Mouse (Mus musculus): ENCODE results near the gene Rab1a.
"Not testable (repeated sequence)": the region's sequence is repeated elsewhere in the genome, so short reads cannot be mapped to it uniquely, and the experiment has no call there.

Rab1a gene

DNA sequence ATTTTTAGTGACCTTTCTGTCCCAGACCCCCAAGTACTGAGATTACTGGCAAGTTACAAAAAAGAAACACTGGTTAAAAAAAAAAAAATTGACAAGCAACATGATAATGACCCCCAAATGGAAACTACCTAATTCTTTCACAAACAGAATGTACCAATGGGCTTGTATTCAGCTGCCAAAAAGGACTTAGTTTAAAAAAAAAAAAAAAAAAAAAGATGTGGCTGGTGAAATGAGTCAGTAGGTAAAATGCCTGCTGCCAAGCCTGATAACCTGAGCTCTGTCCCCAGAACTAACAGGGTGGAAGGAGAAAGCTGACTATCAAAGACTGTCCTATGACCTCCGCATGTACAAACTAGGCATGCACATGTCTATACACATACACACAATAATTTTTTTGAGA lies 16.0 kb downstream of the Rab1a start:
- no peak for DNase-seq (ENCODE audit: low spot score in 2 of 2)

DNA sequence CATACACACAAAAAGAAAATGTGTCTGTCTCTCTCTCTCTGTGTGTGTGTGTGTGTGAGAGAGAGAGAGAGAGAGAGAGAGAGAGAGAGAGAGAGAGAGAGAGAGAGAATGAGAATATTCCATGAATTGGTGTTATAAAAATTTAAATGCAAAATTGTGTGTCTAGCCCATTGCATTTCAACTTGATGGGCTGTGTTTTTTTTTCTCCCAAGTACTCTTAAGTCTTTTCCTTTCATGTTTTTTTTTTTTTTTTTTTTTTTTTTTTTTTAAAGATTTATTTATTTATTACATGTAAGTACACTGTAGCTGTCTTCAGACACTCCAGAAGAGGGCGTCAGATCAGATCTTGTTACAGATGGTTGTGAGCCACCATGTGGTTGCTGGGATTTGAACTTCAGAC lies 20.4 kb downstream of the Rab1a start:
- DNase-seq (ENCODE audit: low spot score in 2 of 2): not testable (repeated sequence)

- no peak for DNase-seq (ENCODE audit: low spot score in 2 of 2)
These were observed 23.0 kb downstream of the Rab1a start for GRCm38 (mm10) chr11:20224196-20224595.

DNA sequence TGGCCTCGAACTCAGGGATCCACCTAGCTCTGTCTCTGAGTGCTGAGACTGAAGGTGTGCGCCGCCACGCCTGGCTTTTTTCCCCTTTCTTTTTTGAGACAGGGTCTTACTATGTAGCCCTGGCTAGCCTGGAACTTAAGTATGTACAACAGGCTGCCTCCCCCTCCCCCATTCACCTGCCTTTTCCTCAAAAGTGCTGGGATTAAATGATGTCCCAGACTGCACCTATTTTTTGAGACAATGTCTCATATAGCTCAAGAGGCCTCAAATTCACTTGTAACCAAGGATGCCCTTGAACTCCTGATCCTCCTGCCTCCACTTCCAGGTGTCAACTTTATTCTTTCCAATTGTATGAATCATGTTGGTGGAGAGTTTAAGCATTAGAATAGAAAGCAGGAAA lies 24.7 kb downstream of the Rab1a start:
- no peak for DNase-seq (ENCODE audit: low spot score in 2 of 2)

DNA sequence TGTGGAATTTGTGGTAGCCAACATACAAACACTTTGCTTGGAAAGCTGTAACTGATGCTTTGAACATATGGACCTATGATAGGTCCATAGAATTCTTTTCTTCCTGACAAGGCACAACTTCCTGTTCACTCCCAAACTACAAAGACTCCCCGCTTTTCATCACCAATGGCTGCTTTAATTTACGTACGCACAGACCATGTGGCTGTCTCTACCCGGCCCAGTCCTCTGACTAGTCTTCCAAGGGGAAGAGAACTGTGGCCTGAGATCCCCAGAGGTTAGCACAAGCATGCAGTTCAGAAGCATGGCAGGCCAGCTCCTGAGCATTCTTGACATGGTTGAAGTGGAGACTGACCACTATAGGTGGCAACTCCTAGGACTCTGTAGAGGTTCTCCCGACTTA lies 27.4 kb downstream of the Rab1a start:
- no peak for DNase-seq (ENCODE audit: low spot score in 2 of 2)

DNA sequence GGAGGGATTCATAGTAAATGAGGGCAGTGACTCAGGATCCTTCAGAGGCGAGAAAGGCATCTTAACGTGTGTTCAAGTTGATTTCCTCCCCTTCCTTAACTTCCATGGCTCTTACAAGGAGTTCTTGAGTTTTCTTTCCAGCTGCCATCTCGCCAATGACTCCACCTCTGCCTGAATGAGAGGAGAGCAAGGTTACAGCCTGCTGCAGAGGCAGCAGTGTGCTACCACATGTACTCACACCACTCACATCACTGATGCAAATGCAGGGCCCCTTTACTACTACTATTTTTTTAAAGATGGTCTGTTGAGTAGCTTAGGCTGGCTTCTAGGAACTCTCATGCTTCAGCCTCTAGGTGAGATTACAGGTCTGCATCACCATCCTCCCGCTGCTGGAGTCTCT lies 28.1 kb downstream of the Rab1a start:
- DNase-seq (ENCODE audit: low spot score in 2 of 2): no peak

DNA sequence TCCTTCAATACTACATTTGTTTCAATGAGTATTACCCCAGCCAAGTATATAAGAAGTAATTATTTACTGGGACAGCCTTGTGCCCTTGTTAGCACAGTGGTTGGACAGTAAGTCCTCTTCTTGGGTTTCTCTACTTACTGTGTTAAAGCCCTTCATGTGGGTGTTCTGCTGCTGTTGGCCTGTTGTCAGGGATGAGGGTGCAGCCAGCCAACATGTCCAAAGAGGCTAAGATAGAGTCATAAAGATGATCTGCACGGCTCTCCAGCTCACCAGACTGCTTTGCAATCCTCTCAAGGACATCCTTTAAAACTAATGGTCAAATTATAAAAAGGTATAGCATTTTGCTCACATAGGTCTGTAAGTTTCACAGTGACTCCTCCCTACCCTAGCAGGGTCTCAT lies 29.1 kb downstream of the Rab1a start:
- DNase-seq (ENCODE audit: low spot score in 2 of 2): no peak

GRCm38 (mm10) chr11:20231128-20231878 lies 30.1 kb downstream of the Rab1a start:
- DNase-seq (ENCODE audit: low spot score in 2 of 2): no peak

- no peak for DNase-seq (ENCODE audit: low spot score in 2 of 2)
These were observed 31.0 kb downstream of the Rab1a start for GRCm38 (mm10) chr11:20232016-20232755.

GRCm38 (mm10) chr11:20234233-20234632 lies 33.0 kb downstream of the Rab1a start:
- DNase-seq (ENCODE audit: low spot score in 2 of 2): no peak

- peak in 1 of 2 experiments; percentile 50 for DNase-seq (ENCODE audit: low spot score in 2 of 2)
These were observed 35.8 kb downstream of the Rab1a start for GRCm38 (mm10) chr11:20237018-20237417.

DNA sequence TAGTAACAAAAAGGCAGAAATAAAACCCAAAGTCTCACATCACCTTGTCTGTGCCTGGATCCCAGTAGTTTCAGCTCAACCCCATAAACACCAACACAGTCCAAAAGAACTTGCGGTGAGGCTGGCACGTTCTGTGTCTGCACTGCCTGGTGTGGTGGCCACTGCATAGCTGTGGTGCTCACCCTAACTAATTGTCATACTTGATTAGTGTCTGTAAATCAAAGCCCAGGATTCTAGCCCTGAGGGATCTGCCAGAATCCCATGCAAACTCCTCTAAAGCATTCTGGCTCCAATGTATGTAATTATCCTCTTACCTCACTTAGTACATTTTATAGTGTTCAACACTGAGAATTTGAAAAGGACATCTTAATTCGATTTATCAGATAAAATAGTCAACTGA lies 36.7 kb downstream of the Rab1a start:
- no peak for DNase-seq (ENCODE audit: low spot score in 2 of 2)

GRCm38 (mm10) chr11:20239279-20239861 lies 38.1 kb downstream of the Rab1a start:
- DNase-seq (ENCODE audit: low spot score in 2 of 2): no peak

- DNase-seq (ENCODE audit: low spot score in 2 of 2): no peak
These were observed 39.1 kb downstream of the Rab1a start for GRCm38 (mm10) chr11:20240331-20240730.

DNA sequence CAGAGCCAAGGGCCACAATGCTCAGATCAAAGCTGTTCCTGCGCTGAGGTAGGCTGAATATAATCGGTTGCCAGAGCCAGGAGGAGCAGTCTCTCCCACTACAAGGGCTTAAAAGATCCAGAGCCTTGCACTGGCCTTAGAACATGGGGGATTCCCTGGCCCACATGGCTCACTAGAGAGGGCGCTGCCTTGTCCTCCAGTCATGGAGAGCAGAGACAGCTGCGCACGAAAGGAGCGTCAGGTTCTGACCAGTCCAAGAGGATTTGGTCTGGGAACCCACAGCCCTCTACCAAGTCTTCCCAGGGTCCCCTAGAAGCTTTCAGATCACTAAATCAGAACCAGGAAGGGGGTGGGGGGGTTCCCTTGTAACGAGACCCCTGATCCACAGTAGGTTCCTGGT lies 40.1 kb downstream of the Rab1a start:
- no peak for DNase-seq (ENCODE audit: low spot score in 2 of 2)

GRCm38 (mm10) chr11:20242366-20243056 lies 41.3 kb downstream of the Rab1a start:
- DNase-seq (ENCODE audit: low spot score in 2 of 2): no peak

- no peak for DNase-seq (ENCODE audit: low spot score in 2 of 2)
These were observed 42.1 kb downstream of the Rab1a start for GRCm38 (mm10) chr11:20243214-20243913.

DNA sequence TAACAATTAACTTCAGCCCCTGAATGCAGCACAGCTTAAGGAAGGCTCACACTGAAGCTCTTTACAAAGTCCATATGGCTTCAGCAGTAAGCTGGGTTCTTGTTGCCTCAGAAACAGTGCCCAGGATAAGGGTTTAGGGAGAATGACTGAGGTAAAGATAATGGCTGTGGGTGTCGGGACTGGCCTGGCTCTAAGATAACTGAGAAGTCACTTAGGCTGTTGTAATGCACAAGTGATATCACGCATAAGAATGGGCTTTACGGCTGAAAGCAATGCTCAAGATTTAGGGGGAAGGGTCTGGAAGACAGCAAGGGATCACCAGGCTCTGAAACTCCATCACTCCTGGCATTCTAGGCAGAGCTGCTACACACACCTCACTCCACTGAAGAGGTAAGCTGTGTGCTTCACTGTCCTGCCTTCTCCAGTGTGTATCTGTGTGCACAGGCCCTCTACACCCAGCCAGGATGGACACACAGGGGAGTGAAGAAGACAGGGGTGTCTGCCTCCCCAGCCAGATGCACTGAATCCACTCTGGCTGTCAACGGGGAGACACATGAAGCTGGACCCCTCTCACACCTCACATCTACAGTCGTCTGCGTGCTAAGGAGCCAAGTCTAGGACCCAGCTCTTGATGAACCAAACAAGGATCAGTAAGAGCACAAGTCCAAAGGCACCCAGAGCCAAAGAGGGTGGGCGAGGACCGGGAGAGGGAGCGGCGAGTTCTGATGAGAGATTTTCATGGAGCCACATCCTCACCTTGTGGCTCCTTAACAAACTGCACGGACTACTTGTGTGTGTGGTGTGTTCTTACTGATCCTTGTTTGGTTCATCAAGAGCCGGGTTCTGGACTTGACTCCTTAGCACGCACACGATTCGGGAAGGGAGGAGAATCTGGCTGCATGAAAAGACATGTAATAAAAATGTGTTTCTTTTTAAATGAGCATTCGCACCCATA lies 43.4 kb downstream of the Rab1a start:
- no peak for DNase-seq (ENCODE audit: low spot score in 2 of 2)

DNA sequence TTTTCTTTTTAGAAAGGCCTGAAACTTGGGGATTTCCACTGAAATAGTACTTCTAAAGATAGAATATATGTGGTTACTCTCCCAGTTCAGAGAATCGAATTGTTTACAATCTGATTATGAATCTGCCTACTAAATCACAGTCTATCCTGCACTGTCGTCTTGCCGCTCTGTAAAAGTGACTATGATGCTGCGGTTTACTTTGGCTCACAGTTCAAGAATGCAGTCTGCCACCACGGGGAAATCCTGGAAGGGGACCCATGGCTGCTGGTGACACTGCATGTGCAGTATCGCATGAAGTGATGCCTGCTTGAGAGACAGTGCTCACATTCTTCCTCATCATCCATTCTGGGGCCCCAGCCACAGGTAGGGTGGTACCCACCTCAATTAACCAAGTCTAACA lies 44.1 kb downstream of the Rab1a start:
- no peak for DNase-seq (ENCODE audit: low spot score in 2 of 2)

GRCm38 (mm10) chr11:20246616-20247015 lies 45.4 kb downstream of the Rab1a start:
- DNase-seq (ENCODE audit: low spot score in 2 of 2): no peak
